10 mouse cellular contexts compared by ENCODE assay signal in the genomic region with DNA sequence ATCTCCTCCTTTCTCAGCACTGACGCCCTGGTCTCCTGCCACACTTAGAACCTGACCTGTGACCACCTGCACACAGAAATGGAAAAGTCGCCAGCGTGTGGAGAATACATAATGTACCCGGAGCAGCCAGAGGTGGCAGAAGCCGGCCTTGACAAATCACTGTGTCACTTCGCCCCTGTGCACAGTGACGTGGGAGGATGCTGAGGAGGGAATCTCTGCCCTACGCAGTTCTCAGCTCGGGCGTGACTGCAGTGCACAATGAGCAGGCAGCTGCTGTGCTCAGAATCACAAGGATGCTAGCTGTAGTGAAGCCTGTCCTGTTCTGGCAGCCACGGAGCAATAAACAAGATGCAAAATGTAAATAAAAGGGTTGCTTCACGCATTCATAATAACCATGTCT.
DNase-seq lines count a peak whose midpoint lies in the region; ATAC-seq lines count a peak whose summit lies in the region.
"Had no signal": no experiment of that assay in that cellular context is flagged by ENCODE, and none has a peak within 500 bp of the region (broad histone marks: within the 10 kb centered on the region; RNA-seq: fewer than 3 reads in every experiment).

No protein-coding gene starts in this region.

- ATAC-seq in forebrain, embryonic 12.5 days (ENCODE audit: low FRiP score), result peak; percentile 88
- ATAC-seq in neural tube, embryonic 13.5 days (ENCODE audit: low read depth), result peak; percentile 95

- peak; percentile 1 to 5 for DNase-seq in cerebellum, adult 18-20 months
- DNase-seq in cerebellum, adult 11 months, result no peak
- DNase-seq in layer of hippocampus, postnatal 14 days (ENCODE audit: low spot score in 2 of 2), result peak; percentile 2 to 9
- no peak for DNase-seq in lung, postnatal 4 days
- DNase-seq in thymus, postnatal 0 days (ENCODE audit: low spot score), result no peak
- no peak for DNase-seq in heart, postnatal 25 days (ENCODE audit: low spot score)
- DNase-seq: adrenal gland, adult 8-10 months had no signal

- no peaks in the 10 kb centered on the region for H3K9me3 ChIP-seq in forebrain, embryonic 12.5 days
- H3K9me3 ChIP-seq in neural tube, embryonic 13.5 days, result no peaks in the 10 kb centered on the region
- H3K9me3 ChIP-seq: heart, embryonic 15.5 days had no signal

- WGBS in forebrain, embryonic 12.5 days, result 58% methylated on average over 12 of the region's 12 CpGs
- 26% methylated on average over 12 of the region's 12 CpGs for WGBS in neural tube, embryonic 13.5 days

- no peaks in the 10 kb centered on the region for H3K27me3 ChIP-seq in forebrain, embryonic 12.5 days
- no peaks in the 10 kb centered on the region for H3K27me3 ChIP-seq in neural tube, embryonic 13.5 days
- H3K27me3 ChIP-seq: heart, embryonic 15.5 days had no signal

- H3K36me3 ChIP-seq in forebrain, embryonic 12.5 days (replicated peaks), result no peaks in the 10 kb centered on the region
- H3K36me3 ChIP-seq in neural tube, embryonic 13.5 days, result no peaks in the 10 kb centered on the region
- H3K36me3 ChIP-seq: heart, embryonic 15.5 days had no signal

- no peak overlapping the region for H3K4me3 ChIP-seq in forebrain, embryonic 12.5 days (replicated peaks)
- no peak overlapping the region for H3K4me3 ChIP-seq in neural tube, embryonic 13.5 days
- H3K4me3 ChIP-seq: heart, embryonic 15.5 days had no signal

- H3K27ac ChIP-seq in forebrain, embryonic 12.5 days, result peak overlapping the region; percentile 38; the same call in 1 of the 2 replicates
- H3K27ac ChIP-seq in neural tube, embryonic 13.5 days (replicated peaks), result peak overlapping the region; percentile 70
- H3K27ac ChIP-seq: heart, embryonic 15.5 days had no signal

- intact Hi-C loops in heart, postnatal 25 days (cut with DNase I), result no loop called here

- no peak overlapping the region for H3K9ac ChIP-seq in forebrain, embryonic 12.5 days
- peak overlapping the region; percentile 44; the same call in 1 of the 2 replicates for H3K9ac ChIP-seq in neural tube, embryonic 13.5 days
- H3K9ac ChIP-seq: heart, embryonic 15.5 days had no signal

- H3K4me2 ChIP-seq in forebrain, embryonic 12.5 days, result peak overlapping the region; percentile 6; the same call in 1 of the 2 replicates
- peak overlapping the region; percentile 38 for H3K4me2 ChIP-seq in neural tube, embryonic 13.5 days
- H3K4me2 ChIP-seq: heart, embryonic 15.5 days had no signal

- H3K4me1 ChIP-seq in forebrain, embryonic 12.5 days, result peaks cover 7% of the 10 kb centered on the region
- peaks cover 27% of the 10 kb centered on the region for H3K4me1 ChIP-seq in neural tube, embryonic 13.5 days (replicated peaks)
- H3K4me1 ChIP-seq: heart, embryonic 15.5 days had no signal

Comparison
In these comparisons a context has a peak if more than half of its experiments do, and no peak if none do; other contexts are left out.
1. DNase-seq: peak in cerebellum, adult 18-20 months (2 of 2) and layer of hippocampus, postnatal 14 days (2 of 2); none in cerebellum, adult 11 months (single experiment), lung, postnatal 4 days (0 of 2), thymus, postnatal 0 days (single experiment) and heart, postnatal 25 days (single experiment).